Mouse (Mus musculus): ENCODE results near the gene Lage3. TPM values are rescaled to one million over a fixed set of nuclear protein-coding genes. Genes with fewer than 3 reads are reported as not detected.

Lage3 gene
- total RNA-seq, 2 experiments from 2014 or later: 32.2 to 36.5 TPM

Small RNA genes within 50 kb of the gene (microRNA-seq; reads per million reads assigned to microRNA genes)
- gene Mir7092 (ENCODE audit: borderline replicate concordance in 2 of 2): 0 reads per million in 2 experiments

Other genes starting within 250 kb of the Lage3 start
- not detected for gene Opn1mw, start 226.2 kb downstream of the Lage3 start, total RNA-seq (2021)
- gene Mecp2, start 218.3 kb downstream of the Lage3 start, total RNA-seq (2021): 10 to 100 TPM; 21.1 to 23.1 TPM
- not detected for gene Tex28, start 185.8 kb downstream of the Lage3 start, total RNA-seq (2021)
- gene Tktl1, start 176.4 kb downstream of the Lage3 start, total RNA-seq (2021): not detected
- 10 to 100 TPM; 47.7 to 64.7 TPM for gene Flna, start 103.8 kb downstream of the Lage3 start, total RNA-seq (2021)
- 10 to 100 TPM; 20.1 to 20.3 TPM for gene Emd, start 98.9 kb downstream of the Lage3 start, total RNA-seq (2021)
- gene Rpl10, start 82.8 kb downstream of the Lage3 start, total RNA-seq (2021): 100 to 1,000 TPM; 164 to 171 TPM
- gene Taz, start 71.7 kb downstream of the Lage3 start, total RNA-seq (2021): 10 to 100 TPM; 40.4 to 43.5 TPM
- gene Dnase1l1, start 71.3 kb downstream of the Lage3 start, total RNA-seq (2021): 10 to 100 TPM; 90.3 to 95.9 TPM
- gene Atp6ap1, start 56.5 kb downstream of the Lage3 start, total RNA-seq (2021): 10 to 100 TPM; 70.9 to 94.0 TPM
- gene Gdi1, start 48.6 kb downstream of the Lage3 start, total RNA-seq (2021): 10 to 100 TPM; 28.2 to 42.7 TPM
- 10 to 100 TPM; 20.5 to 22.5 TPM for gene Fam50a, start 40.6 kb downstream of the Lage3 start, total RNA-seq (2021)
- gene Plxna3, start 24.6 kb downstream of the Lage3 start, total RNA-seq (2021): under 1 TPM; 0.46 to 0.94 TPM
- 10 to 100 TPM; 48.1 to 52.1 TPM for gene Ubl4a, start 19.6 kb upstream of the Lage3 start, total RNA-seq (2021)
- 1 to 10 TPM; 2.3 to 2.6 TPM for gene Slc10a3, start 19.7 kb upstream of the Lage3 start, total RNA-seq (2021)
- 10 to 100 TPM; 10.9 to 11.5 TPM for gene Fam3a, start 39.7 kb upstream of the Lage3 start, total RNA-seq (2021)
- gene Ikbkg, start 39.7 kb upstream of the Lage3 start, total RNA-seq (2021): 10 to 100 TPM; 19.5 to 23.8 TPM
- gene G6pdx, start 75.6 kb upstream of the Lage3 start, total RNA-seq (2021): 1 to 10 TPM; 3.3 to 7.4 TPM
- gene Gm6880, start 127.8 kb upstream of the Lage3 start, total RNA-seq (2021): not detected
- not detected for gene Olfr1326-ps1, start 221.3 kb upstream of the Lage3 start, total RNA-seq (2021)
- gene Olfr1325, start 239.1 kb upstream of the Lage3 start, total RNA-seq (2021): not detected

Data from gastrocnemius, postnatal 25 days (tissue).